Mouse (Mus musculus): ENCODE data around the gene Kif6.

GRCm38 (mm10) chr17:49607351-49608027 lies 7.4 kb upstream of the Kif6 start:
- TF ChIP-seq ZNF384 (IDR thresholded peaks at IDR 0.05; ENCODE audit: low read depth, low read length) = peak; percentile 77
- no peak for TF ChIP-seq CHD2 (IDR thresholded peaks at IDR 0.05; ENCODE audit: low read depth, low read length)
- TF ChIP-seq ZC3H11A (IDR thresholded peaks at IDR 0.05; ENCODE audit: borderline replicate concordance, low read depth, low read length) = no peak
- TF ChIP-seq MAFK (IDR thresholded peaks at IDR 0.05; ENCODE audit: insufficient read depth, low read depth, low read length) = no peak

Data from ES-E14 (cell line).